Mouse (Mus musculus): Measurements from ENCODE around the gene Yjefn3. TPM values are rescaled to one million over a fixed set of nuclear protein-coding genes. Genes with fewer than 3 reads are reported as not detected.
A peak's percentile ranks its signal among the peaks of the same experiment; 100 is the strongest.

Gene Yjefn3
- polyA plus RNA-seq, 1 experiment: not detected

GRCm38 (mm10) chr8:69887289-69888243 lies 14.9 kb downstream of the Yjefn3 start, which contains the start of gene Cilp2:
Cilp2 (minus strand) TSS chr8:69887687.
- Histone ChIP-seq H3K27ac (ENCODE audit: insufficient read depth, low read depth, low read length) (no peak within 1 kb of the TSS), H3K4me1 (ENCODE audit: control insufficient read depth, insufficient read depth, low read length) (peaks cover 50% of the 10 kb centered on the region), H3K4me3 (ENCODE audit: insufficient read depth, low read depth, low read length) (peak within 1 kb of the TSS; percentile 27)
- TF ChIP-seq POLR2A (IDR thresholded peaks at IDR 0.05; ENCODE audit: insufficient read depth, low read depth, low read length) (no peak), CTCF (IDR thresholded peaks at IDR 0.05; ENCODE audit: insufficient read depth, low read depth, low read length) (no peak)
- WGBS: 2% methylated on average over 60 of the region's 60 CpGs

DNA sequence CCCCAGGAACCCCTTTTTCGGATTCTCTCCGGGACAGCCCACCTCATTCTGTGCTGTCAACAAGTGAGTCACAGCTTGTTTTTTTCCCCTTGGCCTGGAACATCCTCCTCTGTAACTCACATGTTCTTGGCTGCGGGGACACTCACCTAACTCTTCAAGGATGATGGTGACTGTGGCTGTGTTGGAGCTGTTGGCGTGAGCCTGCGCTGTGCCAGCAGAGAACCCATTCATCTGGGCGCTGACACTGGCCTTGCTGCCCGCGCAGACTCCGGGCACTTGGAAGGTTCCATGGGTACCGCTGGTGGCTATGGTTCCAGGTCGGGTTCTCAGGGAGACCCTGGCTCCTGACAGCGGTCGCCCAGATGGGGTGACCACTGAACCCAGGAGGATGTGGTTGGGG lies 18.4 kb downstream of the Yjefn3 start:
- H3K4me3 ChIP-seq (ENCODE audit: insufficient read depth, low read depth, low read length): no peak overlapping the region
- peaks cover 66% of the 10 kb centered on the region for H3K4me1 ChIP-seq (ENCODE audit: control insufficient read depth, insufficient read depth, low read length)
- TF ChIP-seq POLR2A (IDR thresholded peaks at IDR 0.05; ENCODE audit: insufficient read depth, low read depth, low read length) (no peak), CTCF (IDR thresholded peaks at IDR 0.05; ENCODE audit: insufficient read depth, low read depth, low read length) (no peak)
- 67% methylated on average over 13 of the region's 13 CpGs for WGBS
- no peak overlapping the region for H3K27ac ChIP-seq (ENCODE audit: insufficient read depth, low read depth, low read length)

DNA sequence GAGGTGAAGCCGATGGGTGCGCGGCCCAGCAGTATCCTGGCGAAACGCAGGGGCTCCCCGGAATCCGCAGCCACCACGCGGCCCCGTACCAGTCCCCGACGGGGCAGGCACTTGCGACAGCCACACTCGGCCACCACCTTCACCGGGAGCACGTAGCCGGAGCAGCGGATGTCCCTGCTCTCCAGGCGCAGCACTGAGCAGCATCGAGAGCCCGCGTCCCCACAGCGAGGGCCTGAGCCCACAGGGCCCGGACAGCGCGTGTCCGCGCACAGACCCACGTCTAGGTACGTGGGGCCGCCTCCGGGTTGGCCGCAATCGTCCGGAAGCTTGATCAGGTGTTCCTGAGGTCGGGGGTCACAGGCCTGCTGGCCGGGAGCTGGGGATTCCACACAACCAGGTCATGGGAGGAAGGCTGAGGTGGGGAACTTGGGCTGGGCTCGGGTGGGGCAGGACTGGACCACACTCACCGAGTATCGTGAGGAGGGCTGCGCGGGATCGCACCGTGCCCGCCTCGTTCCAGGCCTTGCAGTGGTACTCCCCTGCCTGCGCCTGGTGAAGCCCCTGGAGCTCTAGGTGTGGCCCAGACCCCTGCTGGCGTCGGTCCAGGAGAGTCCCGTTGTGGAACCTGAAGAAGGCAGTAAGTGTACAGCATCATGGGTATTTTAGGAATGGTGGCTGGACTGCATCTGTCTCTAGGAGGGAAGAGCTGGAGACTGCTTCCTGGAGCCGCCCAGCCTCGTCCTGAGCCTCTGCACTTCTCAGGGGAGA lies 19.5 kb downstream of the Yjefn3 start:
- Histone ChIP-seq H3K27ac (ENCODE audit: insufficient read depth, low read depth, low read length) (no peak overlapping the region), H3K4me1 (ENCODE audit: control insufficient read depth, insufficient read depth, low read length) (peaks cover 55% of the 10 kb centered on the region), H3K4me3 (ENCODE audit: insufficient read depth, low read depth, low read length) (no peak overlapping the region)
- no peak for TF ChIP-seq POLR2A (IDR thresholded peaks at IDR 0.05; ENCODE audit: insufficient read depth, low read depth, low read length)
- no peak for TF ChIP-seq CTCF (IDR thresholded peaks at IDR 0.05; ENCODE audit: insufficient read depth, low read depth, low read length)
- WGBS: 26% methylated on average over 52 of the region's 52 CpGs

DNA sequence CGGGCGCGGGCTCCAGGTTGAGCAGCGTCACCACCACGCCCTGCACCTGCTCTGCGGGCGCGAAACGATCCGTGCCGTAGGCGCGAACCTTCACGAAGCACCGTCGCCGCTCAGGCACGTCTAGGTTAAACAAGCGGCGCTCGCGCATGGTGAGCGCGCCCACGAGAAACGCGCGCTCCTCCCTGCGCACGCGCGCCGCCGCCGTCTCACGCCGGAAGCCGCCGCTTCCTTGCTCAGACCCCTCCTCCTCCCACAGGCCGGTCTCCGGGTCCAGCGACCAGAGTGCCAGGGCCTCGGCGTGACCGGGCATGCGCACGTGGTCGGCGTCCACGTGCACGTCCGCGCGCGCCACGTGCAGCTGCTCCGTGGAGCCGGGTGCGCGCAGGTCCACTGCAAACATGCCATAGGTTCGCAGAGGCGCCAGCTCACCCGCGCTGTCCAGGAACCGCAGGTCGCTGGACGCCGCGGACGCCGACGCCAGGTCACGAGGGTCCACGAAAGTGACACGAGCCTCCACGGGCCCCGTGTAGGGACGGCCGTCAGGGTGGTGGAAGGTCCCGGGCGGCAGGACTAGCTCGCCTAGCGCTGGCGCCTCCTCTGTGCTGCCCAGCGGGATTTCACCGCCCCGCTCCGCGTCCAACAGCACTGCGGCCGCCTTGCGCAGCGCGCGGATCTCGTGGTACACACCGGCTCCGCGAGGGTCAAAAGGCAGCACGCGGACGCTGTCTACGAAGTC lies 20.3 kb downstream of the Yjefn3 start:
- Histone ChIP-seq H3K27ac (ENCODE audit: insufficient read depth, low read depth, low read length) (no peak overlapping the region), H3K4me1 (ENCODE audit: control insufficient read depth, insufficient read depth, low read length) (peaks cover 47% of the 10 kb centered on the region), H3K4me3 (ENCODE audit: insufficient read depth, low read depth, low read length) (peak overlapping the region; percentile 44)
- TF ChIP-seq CTCF (IDR thresholded peaks at IDR 0.05; ENCODE audit: insufficient read depth, low read depth, low read length) (no peak), POLR2A (IDR thresholded peaks at IDR 0.05; ENCODE audit: insufficient read depth, low read depth, low read length) (0 out of 2 replicates have a peak, but pooled peaks have one; percentile 21)
- 5% methylated on average over 103 of the region's 103 CpGs for WGBS

DNA sequence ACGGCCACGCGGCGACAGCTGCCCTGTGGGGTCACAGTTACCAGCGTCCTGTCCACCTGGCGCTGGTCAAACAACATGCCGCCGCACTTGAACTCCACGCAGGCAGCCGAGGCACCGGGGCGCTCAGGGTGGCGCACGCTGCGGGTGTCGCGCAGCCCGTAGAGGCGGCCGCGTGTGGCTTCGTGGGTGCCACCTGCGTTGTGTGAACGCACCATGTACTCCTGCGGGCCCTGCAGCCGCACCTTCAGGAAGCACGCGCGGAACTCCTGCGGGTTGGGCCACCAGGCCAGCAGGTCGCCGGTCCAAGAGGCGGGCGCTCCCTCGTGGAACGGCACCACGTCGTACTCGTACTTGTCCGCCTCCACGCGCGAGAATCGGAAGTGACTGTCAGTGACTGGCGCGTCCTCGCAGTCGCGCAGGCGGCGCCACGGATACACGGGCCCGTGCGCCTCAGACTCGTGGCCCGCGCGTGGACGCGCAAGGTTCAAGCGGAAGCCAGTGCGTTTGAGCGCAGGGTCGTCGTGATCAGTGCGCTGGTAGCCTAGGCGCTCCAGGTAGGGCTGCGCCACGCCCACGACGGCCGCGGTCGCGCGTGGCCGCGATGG lies 21.1 kb downstream of the Yjefn3 start:
- Histone ChIP-seq H3K4me1 (ENCODE audit: control insufficient read depth, insufficient read depth, low read length) (peaks cover 39% of the 10 kb centered on the region), H3K27ac (ENCODE audit: insufficient read depth, low read depth, low read length) (no peak overlapping the region), H3K4me3 (ENCODE audit: insufficient read depth, low read depth, low read length) (peak overlapping the region; percentile 44)
- whole genome bisulfite sequencing: 17% methylated on average over 79 of the region's 79 CpGs
- TF ChIP-seq CTCF (IDR thresholded peaks at IDR 0.05; ENCODE audit: insufficient read depth, low read depth, low read length): no peak
- no peak for TF ChIP-seq POLR2A (IDR thresholded peaks at IDR 0.05; ENCODE audit: insufficient read depth, low read depth, low read length)

- no peak for TF ChIP-seq POLR2A (IDR thresholded peaks at IDR 0.05; ENCODE audit: insufficient read depth, low read depth, low read length)
- no peak for TF ChIP-seq CTCF (IDR thresholded peaks at IDR 0.05; ENCODE audit: insufficient read depth, low read depth, low read length)
- WGBS: 29% methylated on average over 37 of the region's 37 CpGs
Observed at GRCm38 (mm10) chr8:69880841-69881240, 21.7 kb downstream of the Yjefn3 start.

DNA sequence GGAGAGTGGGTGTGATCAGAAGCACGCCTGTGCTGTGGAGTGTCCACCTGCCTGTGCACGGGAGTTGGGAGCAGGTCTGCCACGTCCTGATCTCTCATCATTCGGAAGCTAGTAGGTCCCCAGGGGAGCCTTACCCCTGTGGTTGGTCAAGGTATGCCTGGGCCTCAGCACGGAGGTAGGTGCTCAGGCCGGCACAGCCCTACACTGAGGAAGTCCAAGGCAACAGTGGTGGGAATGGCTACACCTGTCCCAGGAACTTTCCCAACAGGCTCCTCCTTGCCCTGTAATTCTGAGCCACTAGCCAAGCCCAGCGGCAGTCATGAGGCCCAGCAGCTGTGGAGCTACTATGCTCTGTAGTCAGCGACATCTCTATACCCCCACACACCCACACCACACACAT lies 22.8 kb downstream of the Yjefn3 start:
- WGBS: 79% methylated on average over 8 of the region's 8 CpGs
- no peak for TF ChIP-seq POLR2A (IDR thresholded peaks at IDR 0.05; ENCODE audit: insufficient read depth, low read depth, low read length)
- no peak overlapping the region for H3K27ac ChIP-seq (ENCODE audit: insufficient read depth, low read depth, low read length)
- peaks cover 32% of the 10 kb centered on the region for H3K4me1 ChIP-seq (ENCODE audit: control insufficient read depth, insufficient read depth, low read length)
- no peak overlapping the region for H3K4me3 ChIP-seq (ENCODE audit: insufficient read depth, low read depth, low read length)

More at GRCm38 (mm10) chr8:69880841-69881240, 21.7 kb downstream of the Yjefn3 start:
- peak overlapping the region; percentile 44 for H3K4me3 ChIP-seq (ENCODE audit: insufficient read depth, low read depth, low read length)
- H3K27ac ChIP-seq (ENCODE audit: insufficient read depth, low read depth, low read length): no peak overlapping the region
- H3K4me1 ChIP-seq (ENCODE audit: control insufficient read depth, insufficient read depth, low read length): peaks cover 33% of the 10 kb centered on the region

GRCm38 (mm10) chr8:69877992-69878391 lies 24.5 kb downstream of the Yjefn3 start:
- TF ChIP-seq POLR2A (IDR thresholded peaks at IDR 0.05; ENCODE audit: insufficient read depth, low read depth, low read length) (no peak), CTCF (IDR thresholded peaks at IDR 0.05; ENCODE audit: insufficient read depth, low read depth, low read length) (no peak)
- Histone ChIP-seq H3K4me3 (ENCODE audit: insufficient read depth, low read depth, low read length) (no peak overlapping the region), H3K4me1 (ENCODE audit: control insufficient read depth, insufficient read depth, low read length) (peaks cover 29% of the 10 kb centered on the region), H3K27ac (ENCODE audit: insufficient read depth, low read depth, low read length) (no peak overlapping the region)
- 63% methylated on average over 3 of the region's 3 CpGs for WGBS
